Mouse (Mus musculus): ENCODE results near the gene Ncoa6.
"Not testable (repeated sequence)": the region's sequence is repeated elsewhere in the genome, so short reads cannot be mapped to it uniquely, and the experiment has no call there.

Gene Ncoa6

GRCm38 (mm10) chr2:155473570-155474088 is at the start of gene Ncoa6:
Gene Ncoa6 (minus strand): TSS chr2:155473894.
- in situ Hi-C loops (cut with MboI, MseI) = no loop called here

DNA sequence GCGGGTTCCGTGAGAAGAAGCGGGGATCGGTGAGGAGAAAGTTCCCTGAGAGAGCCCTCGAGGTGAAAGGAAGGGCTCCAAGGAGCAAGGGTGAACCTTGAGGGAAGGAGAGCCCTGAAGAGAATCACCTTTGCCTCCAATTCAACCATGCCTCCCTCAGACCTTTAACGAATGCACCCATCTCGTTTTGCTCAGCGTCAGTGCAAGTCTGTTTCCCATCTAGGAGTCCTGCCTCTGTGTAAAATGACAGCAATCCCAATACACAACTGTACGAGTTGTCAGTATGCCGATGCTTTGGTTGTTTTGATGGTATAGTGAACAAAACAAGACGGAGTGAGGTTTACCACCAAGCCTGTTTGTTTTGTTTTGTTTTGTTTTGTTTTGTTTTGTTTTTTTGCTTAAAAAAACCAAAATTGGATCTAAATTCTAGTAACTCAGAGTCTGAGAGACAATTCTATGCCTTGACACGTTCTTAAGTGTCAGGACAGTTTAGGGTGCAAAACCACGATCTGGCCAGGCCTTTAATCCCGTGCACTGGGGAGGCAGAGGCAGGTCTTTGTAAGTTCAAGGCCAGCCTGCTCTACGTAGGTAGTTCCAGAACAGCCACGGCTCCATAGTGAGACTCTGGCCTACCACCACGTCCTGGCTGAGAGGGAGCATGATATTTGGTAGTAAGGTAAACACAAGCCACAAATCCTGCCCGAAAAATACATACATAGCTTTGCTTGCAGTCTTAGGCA is 45.0 kb upstream of the Ncoa6 start:
- in situ Hi-C loops (cut with MboI, MseI) = loop anchor here (5.0 kb wide), 1 partner anchor 99 kb away; no protein-coding TSS in a partner anchor

GRCm38 (mm10) chr2:155517455-155518423 is 44.0 kb upstream of the Ncoa6 start, which contains the start of the genes Acss2 and Ggt7:
Gene Acss2 (plus strand): TSS chr2:155517948.
Gene Ggt7 (minus strand): TSS chr2:155518237.
- in situ Hi-C loops (cut with MboI, MseI) = loop anchor here (5.0 kb wide), 1 partner anchor 100 kb away; no protein-coding TSS in a partner anchor

DNA sequence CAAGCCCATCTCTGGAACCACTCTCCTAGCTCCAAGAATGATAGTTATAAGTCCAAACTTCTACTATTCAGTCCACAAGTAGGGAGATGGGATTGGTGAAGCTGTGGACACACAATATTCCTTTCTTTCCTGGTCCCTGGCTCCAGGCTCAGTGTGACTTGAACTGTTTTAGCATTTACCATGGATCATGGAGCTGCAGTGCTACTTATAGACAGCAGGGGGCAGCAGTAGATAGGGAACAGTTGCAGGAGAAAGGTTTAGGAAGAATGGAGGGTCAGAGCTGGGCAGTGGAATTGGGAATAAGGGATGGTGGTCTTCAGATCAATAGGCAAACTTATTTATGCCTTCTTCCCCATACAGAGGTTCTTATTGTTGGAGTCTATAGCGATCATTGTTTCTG is 42.2 kb upstream of the Ncoa6 start:
- in situ Hi-C loops (cut with MboI, MseI) = loop anchor here (5.0 kb wide), 1 partner anchor 101 kb away; no protein-coding TSS in a partner anchor

DNA sequence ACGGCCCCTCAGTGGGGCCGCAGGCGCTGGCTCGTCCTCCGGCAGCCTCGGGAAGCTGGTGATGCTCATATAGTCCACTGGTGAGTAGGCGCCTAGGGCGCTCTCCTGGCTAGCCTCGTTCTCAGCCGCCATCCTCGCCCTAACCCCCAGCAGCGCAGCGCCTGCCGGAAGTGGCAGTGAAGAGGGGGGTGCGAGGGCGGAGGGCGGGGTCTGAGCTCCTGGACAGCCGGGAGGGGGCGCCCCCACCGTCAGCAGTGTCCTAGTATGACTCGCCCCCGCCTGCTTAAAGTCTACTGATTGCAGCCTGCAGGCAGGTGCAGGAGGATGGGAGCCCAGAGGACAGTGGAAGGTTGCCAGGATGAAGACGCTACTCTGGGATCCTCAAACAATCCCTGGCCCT is 41.0 kb upstream of the Ncoa6 start:
- in situ Hi-C loops (cut with MboI, MseI) = loop anchor here (5.0 kb wide), 1 partner anchor 103 kb away; no protein-coding TSS in a partner anchor

DNA sequence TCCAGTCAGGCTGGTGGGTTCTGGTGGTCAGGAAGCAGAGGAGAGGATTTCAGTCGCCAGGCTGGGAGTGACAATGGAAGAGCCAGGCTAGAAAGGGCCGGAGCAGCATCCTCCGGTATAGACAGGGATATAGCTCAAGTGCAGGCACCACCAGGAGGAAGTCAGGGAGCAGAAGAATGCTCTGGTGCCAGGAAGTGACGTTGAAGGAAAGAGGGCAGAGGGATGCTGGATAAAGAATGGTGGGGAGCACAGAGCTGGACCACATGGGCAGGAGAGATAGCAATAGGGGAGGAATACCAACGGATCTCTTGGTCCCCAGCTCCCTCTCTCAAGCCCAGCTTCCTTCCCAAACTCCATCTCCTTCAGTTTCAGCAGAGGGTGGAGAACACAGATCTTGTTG is 39.8 kb upstream of the Ncoa6 start:
- in situ Hi-C loops (cut with MboI, MseI) = no loop called here

GRCm38 (mm10) chr2:155512479-155512878 is 38.8 kb upstream of the Ncoa6 start:
- in situ Hi-C loops (cut with MboI, MseI) = no loop called here

GRCm38 (mm10) chr2:155507721-155508470 is 34.2 kb upstream of the Ncoa6 start:
- in situ Hi-C loops (cut with MboI, MseI) = no loop called here

- in situ Hi-C loops (cut with MboI, MseI) = no loop called here
Measured at GRCm38 (mm10) chr2:155505811-155506210, 32.1 kb upstream of the Ncoa6 start.

- in situ Hi-C loops (cut with MboI, MseI) = no loop called here
Measured at GRCm38 (mm10) chr2:155504440-155505355, 31.0 kb upstream of the Ncoa6 start.

GRCm38 (mm10) chr2:155502596-155502995 is 28.9 kb upstream of the Ncoa6 start:
- in situ Hi-C loops (cut with MboI, MseI) = no loop called here

DNA sequence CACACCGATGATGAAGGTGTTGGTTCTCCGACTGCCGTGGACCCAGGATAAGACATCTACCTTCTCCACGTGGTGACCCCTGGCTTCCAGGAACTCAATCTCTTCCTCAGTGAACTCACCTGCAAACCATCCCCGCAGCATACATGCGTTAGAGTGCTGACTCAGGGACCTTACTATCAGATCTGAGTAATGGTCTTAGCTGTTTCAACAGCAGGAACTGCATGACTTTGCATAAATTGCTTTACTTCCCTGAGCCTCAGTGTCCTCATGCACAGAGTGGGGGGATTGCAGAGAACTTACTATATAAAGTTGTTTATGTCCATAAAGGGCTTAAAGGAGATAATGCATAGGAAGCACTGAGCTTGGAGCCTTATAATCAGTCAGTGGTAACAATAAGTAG is 17.3 kb upstream of the Ncoa6 start:
- in situ Hi-C loops (cut with MboI, MseI) = no loop called here

- in situ Hi-C loops (cut with MboI, MseI) = no loop called here
Measured at GRCm38 (mm10) chr2:155482021-155482420, 8.3 kb upstream of the Ncoa6 start.

DNA sequence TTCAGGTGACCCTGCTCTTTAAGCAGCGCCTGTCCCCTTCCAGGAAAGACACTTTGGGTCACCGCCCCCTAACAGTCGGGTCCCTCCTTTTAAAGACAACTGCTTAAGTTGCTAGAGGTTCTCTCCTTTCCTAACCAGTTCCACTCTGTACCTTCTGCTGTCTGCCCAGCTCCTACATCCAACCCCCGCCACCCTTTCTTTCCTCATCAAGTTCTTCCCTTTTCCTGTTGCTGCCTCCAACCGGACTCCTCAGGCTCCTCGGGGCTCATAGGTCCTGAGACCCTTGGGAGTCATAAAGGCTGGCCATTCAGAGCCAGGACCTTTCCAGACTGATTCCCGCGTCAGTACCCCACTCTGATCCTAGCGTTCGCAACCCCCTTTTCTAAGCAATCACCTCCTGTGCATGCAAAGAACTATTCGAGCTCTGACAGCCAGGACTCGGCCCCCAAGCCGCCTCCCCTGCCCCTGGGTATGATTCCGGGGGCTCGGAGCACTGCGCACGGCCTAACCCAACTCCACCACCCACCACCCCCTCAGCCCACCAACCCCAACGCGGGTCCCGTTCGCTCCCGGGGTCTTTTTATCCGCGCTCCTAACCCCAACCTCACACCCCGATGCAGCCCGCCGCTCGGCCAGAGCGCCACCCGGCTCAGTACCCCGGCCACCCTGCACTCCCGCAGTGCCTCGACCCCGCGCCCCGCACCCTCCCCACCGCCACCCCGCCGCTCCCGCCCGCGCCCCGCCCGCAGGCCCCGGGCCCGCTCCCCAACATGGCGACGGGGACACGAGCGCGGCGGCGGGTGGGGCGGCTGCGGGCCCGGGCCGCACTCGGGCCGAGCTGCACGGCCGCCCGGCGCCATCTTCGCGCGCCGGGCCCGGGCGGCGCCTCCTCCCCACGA is 774 bp downstream of the Ncoa6 start:
- in situ Hi-C loops (cut with MboI, MseI) = no loop called here

GRCm38 (mm10) chr2:155466861-155467260 is 6.8 kb downstream of the Ncoa6 start:
- in situ Hi-C loops (cut with MboI, MseI) = loop anchor here (10.0 kb wide), 1 partner anchor 1438 kb away; no protein-coding TSS in a partner anchor

DNA sequence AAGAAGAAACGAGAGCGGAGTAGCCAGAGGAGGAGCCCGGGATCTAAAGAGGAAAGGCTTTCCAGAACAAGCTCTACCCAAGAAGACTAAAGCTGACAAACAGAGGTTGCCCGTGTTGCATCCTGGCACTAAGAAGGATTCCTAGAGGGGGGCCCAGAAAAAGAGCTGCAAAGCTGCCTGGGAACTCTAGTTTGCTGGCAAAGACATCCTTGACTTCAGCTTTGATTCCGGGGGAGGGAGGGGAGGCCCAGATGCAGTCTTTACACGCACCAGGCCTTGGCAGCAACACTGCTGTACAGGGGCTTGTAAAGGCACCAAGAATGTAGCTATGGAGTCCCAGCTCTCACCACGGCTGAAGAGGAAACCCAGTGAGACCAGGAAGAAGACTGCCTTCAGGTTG is 20.1 kb downstream of the Ncoa6 start:
- in situ Hi-C loops (cut with MboI, MseI) = no loop called here

- in situ Hi-C loops (cut with MboI, MseI) = no loop called here
Measured at GRCm38 (mm10) chr2:155451256-155451655, 22.4 kb downstream of the Ncoa6 start.

DNA sequence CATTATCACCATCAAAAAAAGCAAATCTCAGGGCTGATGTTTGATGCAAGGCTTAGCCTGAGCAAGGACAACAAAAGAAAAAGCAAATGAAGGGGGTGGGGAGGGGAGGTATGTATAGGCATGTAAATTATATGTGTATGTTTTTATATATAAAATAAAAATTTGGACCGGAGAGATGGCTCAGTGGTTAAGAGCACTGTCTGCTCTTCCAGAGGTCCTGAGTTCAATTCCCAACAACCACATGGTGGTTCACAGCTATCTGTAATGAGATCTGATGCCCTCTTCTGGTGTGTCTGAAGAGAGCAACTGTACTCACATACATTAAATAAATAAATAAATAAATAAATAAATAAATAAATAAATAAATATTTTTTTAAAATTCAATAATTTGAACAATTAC is 25.8 kb downstream of the Ncoa6 start:
- in situ Hi-C loops (cut with MboI, MseI) = not testable (repeated sequence)

DNA sequence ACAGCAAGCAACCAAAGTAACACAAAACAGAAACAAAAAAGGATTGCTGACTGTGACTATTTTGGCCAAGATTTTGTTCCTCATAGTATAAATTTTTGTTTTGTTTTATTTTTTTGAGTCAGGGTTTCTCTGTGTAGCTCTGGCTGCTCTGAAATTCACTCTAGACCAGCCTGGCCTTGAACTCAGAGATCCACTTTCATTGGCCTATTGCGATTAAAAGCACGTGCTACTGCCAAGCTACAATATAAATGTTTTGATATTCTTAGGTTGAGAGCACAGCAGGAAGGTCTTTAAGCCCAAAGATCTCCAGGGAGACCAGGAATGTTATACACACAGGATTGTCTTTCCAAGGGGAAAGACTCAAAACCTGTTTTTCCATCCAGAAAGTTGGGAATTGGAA is 30.2 kb downstream of the Ncoa6 start:
- in situ Hi-C loops (cut with MboI, MseI) = no loop called here

Measured in regulatory T cell (primary cell).